Mouse (Mus musculus) liver, postnatal 0 days (tissue): ENCODE measurements around the gene Sox6. TPM values are rescaled to one million over a fixed set of nuclear protein-coding genes. Genes with fewer than 3 reads are reported as not detected.

Experiments used
- ATAC-seq: fragments of 200-750 bp; cut with Nextera tagmentation; 2 replicates; pipeline ENCODE4 v1.8.0; 2017; ENCODE audit warnings: mild to moderate bottlenecking, moderate library complexity
- DNase-seq: peaks from one replicate; pipeline ENCODE4 v3.0.0-alpha.2; 2016
- H3K27ac ChIP-seq: fragments of 300-500 bp; sonication (generic); 2 replicates; pipeline ENCODE4 v1.5.1; 2014; ENCODE audit warnings: antibody characterized with exemption, moderate library complexity, mild to moderate bottlenecking, low read depth
- H3K27me3 ChIP-seq: fragments of 300-500 bp; sonication (generic); 2 replicates; pipeline ENCODE4 v1.6.1; 2014; ENCODE audit warnings: low read length, control low read depth, mixed read lengths; ENCODE audit not compliant: insufficient read depth
- H3K36me3 ChIP-seq: fragments of 300-500 bp; sonication (generic); replicated peaks from 2 replicates; pipeline ENCODE4 v1.6.1; 2014; ENCODE audit warnings: mild to moderate bottlenecking, control low read depth, low read length, moderate library complexity, mixed read lengths; ENCODE audit not compliant: insufficient read depth
- H3K4me1 ChIP-seq: fragments of 300-500 bp; sonication (generic); 2 replicates; pipeline ENCODE4 v1.6.1; 2014; ENCODE audit warnings: antibody characterized with exemption, mild to moderate bottlenecking, control low read depth; ENCODE audit not compliant: insufficient read depth
- H3K4me2 ChIP-seq: fragments of 300-500 bp; sonication (generic); 2 replicates; pipeline ENCODE4 v1.6.1; 2014; ENCODE audit warnings: low read depth, mild to moderate bottlenecking, low read length, moderate library complexity, mixed read lengths
- H3K4me3 ChIP-seq: fragments of 300-500 bp; sonication (generic); 2 replicates; pipeline ENCODE4 v1.5.1; 2014; ENCODE audit warnings: low read depth, low read length
- H3K9ac ChIP-seq: fragments of 300-500 bp; sonication (generic); replicated peaks from 2 replicates; pipeline ENCODE4 v1.6.1; 2014; ENCODE audit warnings: mild to moderate bottlenecking, moderate library complexity
- H3K9me3 ChIP-seq: fragments of 300-500 bp; sonication (generic); 2 replicates; pipeline ENCODE4 v1.6.1; 2016; ENCODE audit warnings: mild to moderate bottlenecking, control low read depth, low read length, mixed read lengths
- CTCF ChIP-seq: sonication (generic); IDR thresholded peaks from 2 replicates; pipeline ENCODE4 v1.5.1; 2016; ENCODE audit warnings: antibody characterized with exemption, low read depth
- EP300 ChIP-seq: IDR thresholded peaks from 2 replicates; pipeline ENCODE4 v1.6.1; 2016; ENCODE audit warnings: antibody characterized with exemption, low read depth, mild to moderate bottlenecking
- WGBS: fragments of 180-500 bp; shearing (Covaris S2); extraction: QIAGEN DNeasy Blood & Tissue Kit; methylation state at CpG from one replicate; pipeline ENCODE4 v1.1.7; 2014; ENCODE audit not compliant: insufficient replicate concordance; 5-methylcytosine and 5-hydroxymethylcytosine counted together
- polyA plus RNA-seq: library from polyadenylated mRNA; unstranded; fragments of >200 nt; fragmentation: Nextera tagmentation; extraction: Ambion mirVana; gene quantifications from 2 replicates; pipeline ENCODE4 v1.2.1, GENCODE M21; 2015

Gene Sox6
- polyA plus RNA-seq, 1 experiment from 2014 or later = 44.4 TPM

DNA sequence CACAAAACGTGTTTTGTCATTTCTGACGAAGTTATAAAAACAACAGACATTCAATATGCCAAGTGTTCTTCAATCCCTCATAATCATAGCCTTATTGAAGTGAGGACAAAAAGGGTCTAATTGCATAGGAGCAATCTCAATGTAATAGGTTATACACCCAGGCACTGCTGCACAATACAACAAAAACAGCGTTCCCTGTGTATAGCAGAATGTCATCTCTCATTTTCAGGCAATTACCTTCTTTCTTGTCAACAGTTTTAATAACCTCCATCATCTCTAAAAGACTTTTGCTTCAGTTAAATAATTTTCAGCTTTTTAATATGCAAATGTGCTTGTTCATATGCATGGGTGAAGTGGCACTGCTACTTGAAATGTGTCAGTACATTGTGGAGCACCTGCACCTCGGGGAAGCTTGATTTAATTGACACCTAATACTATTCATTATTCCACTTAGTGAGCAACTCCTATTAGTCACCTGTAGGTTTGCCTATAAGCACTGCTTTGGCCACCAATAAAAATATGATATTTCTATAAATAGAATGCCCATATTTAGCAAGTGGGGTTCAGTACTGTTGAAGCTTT is 292.8 kb downstream of the Sox6 start:
- no peaks in the 10 kb centered on the region for H3K27me3 ChIP-seq
- no peaks in the 10 kb centered on the region; the same call in 1 of the 2 replicates for H3K36me3 ChIP-seq
- ATAC-seq (no peak), DNase-seq (no peak)
- no peaks in the 10 kb centered on the region for H3K4me1 ChIP-seq
- no peak overlapping the region for H3K9ac ChIP-seq
- H3K4me2 ChIP-seq = no peak overlapping the region
- H3K27ac ChIP-seq = no peak overlapping the region
- no peaks in the 10 kb centered on the region for H3K9me3 ChIP-seq
- H3K4me3 ChIP-seq = no peak overlapping the region
- TF ChIP-seq EP300 (no peak), CTCF (no peak)
- 85% methylated on average over 4 of the region's 4 CpGs for WGBS

DNA sequence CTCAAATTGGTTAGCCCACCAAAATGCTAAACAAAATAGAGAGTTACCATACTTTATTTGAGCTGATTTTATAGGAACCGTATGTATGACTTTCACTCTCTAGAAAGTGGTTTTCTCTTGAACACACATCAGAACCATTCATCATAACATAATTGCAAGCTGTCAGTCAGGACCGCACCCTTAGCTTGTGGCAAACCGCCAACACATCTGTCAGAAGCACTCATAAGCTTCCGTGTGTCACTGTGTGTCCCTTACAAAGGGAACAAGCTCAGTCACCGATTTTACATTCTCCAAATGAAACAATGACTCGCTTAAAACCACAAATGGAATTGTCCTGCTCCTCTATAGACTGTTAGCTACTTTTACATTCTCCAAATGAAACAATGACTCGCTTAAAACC is 304.5 kb downstream of the Sox6 start:
- Histone ChIP-seq H3K27ac (no peak overlapping the region), H3K36me3 (no peaks in the 10 kb centered on the region), H3K9ac (no peak overlapping the region), H3K4me2 (no peak overlapping the region), H3K27me3 (no peaks in the 10 kb centered on the region), H3K4me3 (no peak overlapping the region), H3K9me3 (no peaks in the 10 kb centered on the region), H3K4me1 (no peaks in the 10 kb centered on the region)
- ATAC-seq = no peak
- peak; percentile 44 for DNase-seq
- TF ChIP-seq EP300 (no peak), CTCF (no peak)
- WGBS = 32% methylated on average over 7 of the region's 7 CpGs

DNA sequence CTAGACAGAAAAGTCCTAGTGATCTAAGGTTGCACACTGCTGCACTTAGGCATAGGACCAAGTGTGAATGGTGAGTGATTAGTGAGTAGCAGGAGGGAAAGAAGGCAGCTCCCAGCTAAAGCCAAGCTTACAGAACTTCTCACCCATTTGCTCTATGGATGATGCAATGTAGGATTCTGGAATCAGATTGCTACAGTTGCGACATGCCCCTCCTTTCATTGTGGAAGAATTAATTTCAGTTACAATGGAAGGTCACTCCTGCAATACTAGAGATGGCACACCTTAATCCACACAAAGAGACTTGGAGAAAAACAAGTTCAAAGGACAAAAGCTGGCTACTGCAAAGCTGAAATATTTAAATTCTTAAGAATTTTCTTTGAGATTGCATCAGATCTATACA is 305.8 kb downstream of the Sox6 start:
- H3K27ac ChIP-seq = no peak overlapping the region
- no peak for DNase-seq
- no peak overlapping the region for H3K9ac ChIP-seq
- H3K4me1 ChIP-seq = no peaks in the 10 kb centered on the region
- H3K36me3 ChIP-seq = no peaks in the 10 kb centered on the region
- WGBS = 68% methylated on average over 1 of the region's 1 CpGs
- no peak overlapping the region for H3K4me2 ChIP-seq
- ATAC-seq = no peak
- H3K9me3 ChIP-seq = no peaks in the 10 kb centered on the region
- H3K4me3 ChIP-seq = no peak overlapping the region
- TF ChIP-seq EP300 (no peak), CTCF (no peak)
- H3K27me3 ChIP-seq = no peaks in the 10 kb centered on the region

DNA sequence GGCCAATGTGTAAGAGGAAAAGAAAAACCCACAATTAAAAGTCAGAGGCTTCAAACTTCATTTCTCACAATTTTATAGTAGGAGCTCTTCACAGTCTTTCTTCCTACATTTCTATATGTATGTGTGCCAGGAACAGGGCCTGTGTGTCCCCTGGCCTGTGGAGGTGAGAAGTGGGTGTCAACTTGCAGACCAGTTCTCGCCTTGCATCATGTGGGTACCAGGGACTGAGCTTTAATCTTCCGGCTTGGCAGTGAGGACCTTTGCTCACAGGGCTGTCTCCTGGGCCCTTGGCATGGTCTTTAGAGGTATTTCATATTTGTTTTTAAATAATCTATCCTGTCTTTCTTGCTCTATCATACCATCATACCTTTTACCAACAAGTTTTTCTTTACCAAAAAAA is 311.8 kb downstream of the Sox6 start:
- H3K27ac ChIP-seq = no peak overlapping the region
- no peaks in the 10 kb centered on the region for H3K36me3 ChIP-seq
- H3K4me3 ChIP-seq = no peak overlapping the region
- H3K9me3 ChIP-seq = no peaks in the 10 kb centered on the region
- H3K4me1 ChIP-seq = no peaks in the 10 kb centered on the region
- ATAC-seq (no peak), DNase-seq (no peak)
- TF ChIP-seq CTCF (no peak), EP300 (no peak)
- no peaks in the 10 kb centered on the region for H3K27me3 ChIP-seq
- 86% methylated on average over 2 of the region's 2 CpGs for WGBS
- no peak overlapping the region for H3K9ac ChIP-seq
- no peak overlapping the region for H3K4me2 ChIP-seq

DNA sequence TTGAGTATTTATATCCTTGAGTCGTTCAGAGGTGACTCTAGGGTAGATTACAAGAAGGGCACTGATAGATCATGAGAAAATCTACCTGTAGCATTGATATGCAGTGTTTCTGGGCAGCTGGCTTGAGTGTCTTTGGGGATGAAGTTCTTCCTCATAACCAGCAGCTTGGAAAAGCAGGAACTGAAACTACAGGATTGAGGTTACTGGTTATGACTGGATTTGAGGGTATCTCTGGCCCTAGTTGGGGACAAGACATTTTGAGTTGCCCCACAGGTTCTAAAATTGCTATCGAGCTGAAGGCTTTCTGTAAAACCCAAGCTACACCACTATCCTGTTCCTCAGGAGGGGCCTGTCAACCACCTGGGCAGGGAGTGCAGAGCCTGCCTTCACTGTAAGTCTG is 314.2 kb downstream of the Sox6 start:
- Histone ChIP-seq H3K27ac (no peak overlapping the region), H3K36me3 (no peaks in the 10 kb centered on the region), H3K9me3 (no peaks in the 10 kb centered on the region), H3K9ac (no peak overlapping the region), H3K27me3 (no peaks in the 10 kb centered on the region), H3K4me1 (no peaks in the 10 kb centered on the region), H3K4me3 (no peak overlapping the region), H3K4me2 (no peak overlapping the region)
- TF ChIP-seq CTCF (no peak), EP300 (no peak)
- WGBS = 83% methylated on average over 2 of the region's 2 CpGs
- ATAC-seq (no peak), DNase-seq (no peak)

DNA sequence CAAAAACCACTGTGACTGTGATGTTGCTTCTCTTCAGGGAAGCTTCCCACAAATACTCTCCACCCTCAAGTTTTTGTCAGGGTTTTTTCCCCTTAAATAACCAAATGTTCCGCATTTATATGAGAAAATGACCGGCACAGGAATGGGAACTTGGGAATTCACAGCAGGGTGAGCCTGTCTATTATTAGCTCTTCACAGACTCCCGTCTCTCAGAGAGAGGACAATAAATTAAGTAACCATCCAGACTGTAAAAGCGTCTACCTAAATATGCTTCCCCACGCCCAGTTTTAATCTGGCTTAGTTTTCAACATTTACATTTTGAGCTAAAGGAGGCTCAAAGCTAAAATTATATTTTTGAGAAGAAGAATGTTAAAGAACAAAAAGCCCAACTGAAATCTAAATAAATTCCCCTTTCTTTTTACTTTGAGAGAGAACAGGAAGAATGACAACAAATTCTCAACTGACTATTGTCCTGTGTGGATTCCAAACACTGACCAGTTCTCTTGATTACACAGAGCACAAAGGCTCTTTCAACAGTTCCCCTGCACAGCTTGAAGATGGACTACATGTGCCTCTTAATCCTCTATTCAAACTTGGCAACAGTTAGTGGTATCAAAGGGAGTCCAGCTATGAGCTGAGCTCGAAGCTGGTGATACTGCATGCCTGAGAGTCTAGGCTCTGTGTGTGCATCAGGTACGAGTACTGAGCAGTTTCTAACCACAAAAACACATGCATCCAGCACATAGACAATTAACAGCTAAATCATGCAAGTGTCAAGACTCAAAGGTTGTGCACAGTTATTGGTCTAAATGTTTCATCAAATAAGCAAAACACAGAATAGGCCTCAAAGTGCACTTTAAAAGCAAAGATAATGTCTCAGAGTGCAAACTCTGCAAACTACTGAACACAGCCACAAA is 316.7 kb downstream of the Sox6 start:
- Histone ChIP-seq H3K4me3 (no peak overlapping the region), H3K27me3 (no peaks in the 10 kb centered on the region), H3K4me1 (no peaks in the 10 kb centered on the region), H3K36me3 (no peaks in the 10 kb centered on the region), H3K27ac (no peak overlapping the region), H3K9ac (no peak overlapping the region), H3K4me2 (no peak overlapping the region), H3K9me3 (no peaks in the 10 kb centered on the region)
- WGBS = 69% methylated on average over 7 of the region's 7 CpGs
- no peak for ATAC-seq
- DNase-seq = no peak
- TF ChIP-seq EP300 (no peak), CTCF (no peak)
